Mouse (Mus musculus) 416B (cell line): Measurements from ENCODE around the gene Agrp.

Experiments used
- DNase-seq: peaks from one replicate; pipeline ENCODE4 v3.0.0; 2011; ENCODE audit warnings: low read depth

The Agrp gene

GRCm38 (mm10) chr8:105518436-105519313 is 118.5 kb downstream of the Agrp start, which contains the start of gene Hsd11b2:
Gene Hsd11b2 (plus strand): TSS chr8:105518755.
- DNase-seq = peak; percentile 37

GRCm38 (mm10) chr8:105517346-105517745 is 119.8 kb downstream of the Agrp start:
- no peak for DNase-seq
